Mouse (Mus musculus) left cerebral cortex, postnatal 36 days (tissue): Measurements from ENCODE around the gene Akap13. TPM values are rescaled to one million over a fixed set of nuclear protein-coding genes. Genes with fewer than 3 reads are reported as not detected.
A peak's percentile ranks its signal among the peaks of the same experiment; 100 is the strongest.

Source experiments
- DNase-seq, 2 experiments: peaks; one replicate each; pipeline ENCODE4 v3.0.0; 2021 to 2022; ENCODE audit warnings: low spot score in 2 of 2, mixed read lengths in 1 of 2
- intact Hi-C: fragments of 180-260 bp; cut with DNase I; formaldehyde crosslinking; loops from one replicate; pipeline ENCODE4 v1.15.1; 2025
- total RNA-seq, 2 experiments: library from RNA; stranded (reverse); gene quantifications; 2 replicates each; pipeline ENCODE4 v1.2.3; 2021

Gene Akap13
- total RNA-seq, 2 experiments from 2014 or later, result 17.4 to 26.4 TPM

DNA sequence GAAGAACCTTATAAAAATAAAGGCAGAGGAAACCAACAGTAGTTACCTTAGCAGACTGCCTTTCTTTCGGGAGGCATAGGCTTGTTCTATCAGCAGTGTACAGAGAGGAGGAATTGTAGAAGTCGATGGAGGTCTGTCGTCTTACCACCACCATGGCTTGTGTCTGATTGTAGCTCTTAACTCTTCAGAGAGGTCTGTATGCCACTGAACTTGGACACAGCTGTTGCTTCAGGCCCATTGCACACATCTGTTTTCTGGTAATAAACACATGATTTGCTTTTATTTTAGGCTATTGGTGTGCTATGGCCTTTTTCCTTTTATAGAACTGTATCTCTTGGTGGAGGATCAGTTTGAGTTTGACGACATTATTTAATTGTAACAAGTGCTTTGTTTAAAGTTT, 51.3 kb downstream of the Akap13 start:
- intact Hi-C loops, result no loop called here
- no peak for DNase-seq

DNA sequence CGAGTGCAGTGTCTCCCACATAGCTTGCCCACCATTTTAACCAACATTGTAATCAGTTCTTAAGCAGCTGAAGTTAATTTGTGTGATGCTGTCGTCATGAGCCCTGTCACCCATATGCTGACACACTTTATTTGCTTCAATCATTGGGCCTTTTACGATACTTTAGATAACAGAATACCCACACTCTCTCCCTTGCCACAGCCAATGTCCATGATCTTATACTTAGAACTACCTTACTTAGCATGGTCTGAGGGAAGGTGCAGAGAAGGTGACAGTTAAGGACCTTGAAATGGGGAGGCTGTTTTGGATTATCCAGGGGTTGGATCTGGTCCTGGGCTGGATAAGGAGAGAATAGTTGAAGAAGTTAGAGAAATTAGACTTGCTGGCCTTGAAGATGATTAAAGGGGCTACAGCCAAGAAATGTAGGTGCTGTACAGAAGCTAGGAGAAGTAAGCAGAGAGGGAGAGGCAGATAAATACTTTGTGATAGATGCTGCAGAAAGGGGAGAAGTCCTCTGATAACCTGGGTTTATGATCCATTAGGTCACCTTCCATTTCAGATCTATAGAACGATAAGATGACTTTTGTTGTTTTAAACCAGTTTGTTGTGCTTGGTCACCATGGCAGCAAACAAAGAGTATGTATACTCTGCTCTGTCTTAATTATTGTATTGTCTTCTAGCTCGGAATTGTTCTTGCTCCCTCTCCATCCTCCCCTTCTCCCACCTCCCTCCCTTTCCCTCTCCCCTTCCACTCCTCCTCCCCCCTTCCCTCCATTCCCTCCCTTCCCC, 53.9 kb downstream of the Akap13 start:
- intact Hi-C loops, result no loop called here
- DNase-seq, result no peak

DNA sequence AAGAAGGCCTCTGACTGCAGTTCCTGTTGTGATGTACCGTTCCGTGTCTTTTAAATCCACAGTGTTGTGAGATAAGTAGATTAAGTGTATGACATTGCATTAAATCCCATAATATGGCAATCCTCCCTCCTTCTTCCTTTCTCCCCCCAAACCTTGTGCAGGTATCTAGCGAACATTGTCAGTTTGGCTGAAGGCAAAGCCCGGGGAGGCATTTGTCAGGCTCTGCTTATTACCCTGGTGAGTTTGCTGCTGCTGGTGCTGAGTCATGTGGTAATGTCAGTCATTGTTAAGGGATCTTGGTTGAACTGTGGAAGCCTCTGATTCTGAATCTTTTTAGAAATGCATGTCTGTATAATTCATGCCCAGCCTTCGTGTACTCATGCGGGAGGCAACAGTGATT, 60.1 kb downstream of the Akap13 start:
- no peak for DNase-seq
- intact Hi-C loops, result no loop called here

DNA sequence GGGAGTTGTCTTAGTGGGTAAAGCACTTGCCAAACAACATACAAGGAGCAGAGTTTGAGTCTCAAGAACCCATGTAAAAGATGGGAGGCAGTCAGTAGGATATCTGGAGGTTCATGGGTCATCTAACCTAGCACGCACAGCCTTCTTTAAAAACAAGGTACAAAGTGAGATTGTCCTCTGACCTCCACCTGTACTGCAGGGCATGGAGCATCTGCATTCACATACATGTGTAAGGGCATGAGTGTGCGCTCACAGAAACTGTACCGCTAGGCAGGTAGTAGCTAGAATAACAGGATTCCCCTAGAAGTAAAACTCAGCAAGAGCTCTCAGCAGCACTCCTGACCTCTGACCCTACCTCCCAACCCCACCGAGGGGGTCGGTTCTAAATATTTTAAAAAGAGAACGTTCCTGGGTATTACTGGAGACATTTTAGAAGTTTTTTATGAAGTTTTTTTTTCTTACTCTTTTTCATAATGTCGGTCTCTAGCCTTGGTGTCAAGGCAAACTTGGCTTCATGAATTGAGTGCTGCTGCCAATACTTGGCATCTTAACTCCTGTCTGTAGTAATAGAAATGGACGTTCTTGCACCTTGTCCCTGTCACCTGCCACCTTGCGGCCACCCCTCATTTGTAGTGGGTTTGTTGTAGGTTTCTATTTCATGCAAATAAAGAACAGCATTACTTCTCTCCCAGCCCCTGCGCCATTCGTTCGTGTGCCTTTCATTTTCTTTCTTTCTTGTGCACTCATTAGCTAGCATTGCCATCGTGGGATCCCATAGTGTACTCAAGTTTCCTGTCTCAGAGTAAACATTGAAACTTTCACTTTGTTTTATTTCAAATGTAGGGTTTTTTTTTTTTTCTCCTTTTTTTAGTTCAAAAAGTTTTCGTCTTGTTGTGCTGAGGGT, 61.6 kb downstream of the Akap13 start:
- intact Hi-C loops, result no loop called here
- DNase-seq, result no peak

DNA sequence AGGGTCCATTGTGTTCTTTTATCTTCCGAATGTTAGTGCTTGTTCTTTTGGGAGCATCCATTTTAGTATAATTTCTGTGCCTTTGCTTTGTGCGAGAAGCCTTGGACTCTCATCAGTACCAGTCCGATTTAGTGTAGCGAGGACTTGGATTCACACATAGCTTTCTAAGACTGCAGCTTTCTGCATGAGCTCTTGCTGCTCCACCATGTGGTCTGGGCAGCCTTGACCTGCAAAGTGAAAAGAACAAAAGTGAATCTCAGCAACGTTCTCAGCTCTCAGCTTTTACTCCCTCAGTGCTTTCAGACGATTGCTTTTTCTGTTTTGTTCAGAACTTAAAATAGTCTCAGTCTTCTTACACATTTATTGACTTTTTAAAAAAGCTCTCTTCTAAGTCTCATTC, 65.2 kb downstream of the Akap13 start:
- intact Hi-C loops, result no loop called here
- DNase-seq, result no peak

DNA sequence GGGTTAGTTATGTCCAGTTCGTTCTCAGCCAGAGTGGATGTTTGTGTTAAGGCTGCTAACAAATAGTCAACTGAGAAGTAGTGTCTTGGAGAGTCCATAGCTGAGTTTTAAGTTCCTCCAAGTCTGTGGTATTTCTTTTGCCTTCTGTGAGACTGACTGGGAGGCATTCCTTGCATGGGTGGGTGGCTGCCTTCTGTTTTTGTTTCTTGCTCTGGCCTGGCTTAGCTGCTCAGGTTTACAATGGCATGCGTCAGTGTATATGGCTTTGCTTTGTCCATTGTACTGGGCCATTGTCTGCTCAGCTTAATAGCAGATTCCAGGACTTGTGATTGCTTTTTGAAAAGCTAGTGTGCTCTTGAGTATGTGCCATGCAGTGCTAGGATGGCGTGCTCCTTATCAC, 65.9 kb downstream of the Akap13 start:
- DNase-seq, result peak in 1 of 2 experiments; percentile 5
- intact Hi-C loops, result no loop called here

DNA sequence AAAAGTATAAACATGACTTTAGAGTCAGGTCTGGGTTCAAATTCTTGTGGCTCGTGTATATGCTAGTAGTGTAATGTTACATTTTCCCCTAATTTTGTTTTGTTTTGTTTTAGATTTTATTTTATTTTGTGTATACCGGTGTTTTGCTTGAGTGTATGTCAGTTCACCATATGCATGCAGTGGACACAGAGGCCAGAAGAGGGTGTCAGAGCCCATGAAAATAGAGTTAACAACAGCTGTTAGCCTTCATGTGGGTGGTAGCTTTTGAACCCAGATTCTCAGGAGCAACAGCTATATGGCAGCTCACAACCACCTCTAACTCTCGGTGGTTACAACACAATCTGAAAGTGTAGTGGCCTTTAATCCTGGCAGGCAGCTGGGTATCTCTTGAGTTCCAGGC, 66.9 kb downstream of the Akap13 start:
- intact Hi-C loops, result no loop called here
- DNase-seq, result no peak

DNA sequence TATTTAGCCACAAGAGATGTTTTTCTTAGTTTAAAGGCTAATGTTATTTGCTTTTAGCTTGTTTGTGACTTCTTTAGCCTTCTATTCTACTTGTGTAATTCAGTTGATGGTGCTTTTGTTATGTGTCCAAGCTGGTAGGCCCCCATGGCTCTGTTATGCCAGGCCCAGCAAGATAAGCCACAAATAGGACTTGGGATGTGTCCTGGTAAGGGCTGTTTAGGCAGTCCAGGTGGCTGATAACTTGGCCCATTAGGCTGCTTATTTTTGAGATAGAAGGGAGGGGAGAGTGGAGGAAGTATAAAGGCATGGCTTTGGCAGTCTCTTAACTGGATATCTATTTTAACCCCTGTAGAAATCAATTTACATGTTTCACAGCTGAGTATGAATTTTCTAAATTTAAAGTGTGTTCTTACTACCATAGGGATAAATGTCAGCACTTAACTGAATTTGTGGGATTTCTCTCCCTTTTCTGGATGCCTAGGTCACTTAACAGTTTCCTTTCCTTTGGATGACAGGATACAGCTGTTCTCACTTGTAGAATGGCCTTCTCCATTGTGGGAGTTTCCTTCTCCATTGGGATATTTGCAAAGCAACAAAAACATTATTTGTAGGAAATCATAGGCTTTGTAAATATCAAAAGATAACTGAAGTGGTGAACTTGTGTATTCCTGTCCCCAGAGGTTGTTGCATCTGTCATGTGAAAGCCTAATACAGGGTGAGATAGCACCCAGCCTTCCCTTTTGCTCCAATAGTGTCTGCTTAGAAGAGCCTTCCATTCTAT, 69.6 kb downstream of the Akap13 start:
- DNase-seq, result no peak
- intact Hi-C loops, result no loop called here

DNA sequence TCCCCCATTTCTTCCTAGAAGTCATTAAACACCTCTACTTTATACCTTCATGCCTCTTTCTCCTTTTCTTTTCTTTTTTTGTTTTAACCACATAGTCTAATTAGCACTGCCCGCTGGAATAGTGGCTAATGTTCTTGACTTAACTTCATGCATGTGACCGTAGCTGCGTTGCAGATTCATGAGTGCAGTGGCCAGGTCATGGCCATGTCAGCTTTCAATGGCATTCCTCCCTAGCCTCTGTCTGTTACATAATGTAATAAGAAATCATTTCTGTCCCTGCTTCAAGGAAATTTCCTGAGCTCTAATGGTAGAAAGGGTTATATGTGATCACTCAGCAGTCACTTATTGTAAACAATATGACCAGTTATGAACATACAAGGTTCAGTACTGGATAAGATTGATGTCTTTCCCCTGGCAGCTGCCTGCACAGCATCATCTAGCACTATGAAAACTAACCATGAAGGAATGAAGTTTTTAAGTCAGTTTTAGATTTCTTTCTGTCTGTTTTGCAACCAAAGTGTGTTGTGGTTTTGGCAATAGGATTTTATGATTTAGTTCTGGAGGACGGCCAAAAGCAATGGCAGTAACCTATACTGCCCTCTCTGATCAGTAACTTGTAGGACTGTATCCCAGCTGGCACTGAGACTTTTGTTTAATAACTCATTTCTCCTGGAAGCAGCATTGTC, 70.5 kb downstream of the Akap13 start:
- DNase-seq, result no peak
- intact Hi-C loops, result no loop called here

DNA sequence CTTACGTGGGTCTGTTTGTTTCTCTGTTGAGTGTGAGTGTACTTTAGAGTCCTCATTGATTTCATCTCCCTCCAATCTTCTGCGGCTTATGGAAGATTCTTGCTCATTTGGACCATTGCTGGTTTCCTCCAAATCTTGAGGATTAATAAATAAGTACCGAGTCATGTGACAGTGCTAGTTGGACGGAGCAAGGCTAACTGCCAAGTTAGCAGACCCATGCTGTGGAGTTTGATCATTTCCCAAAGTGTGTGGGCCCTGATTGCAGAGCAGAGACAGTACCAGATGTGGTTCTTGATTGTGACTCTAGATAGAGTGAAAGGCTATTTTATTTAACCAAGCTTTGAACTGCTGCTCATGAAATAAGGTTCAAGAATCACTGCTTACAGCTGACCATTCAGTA, 73.4 kb downstream of the Akap13 start:
- intact Hi-C loops, result no loop called here
- DNase-seq, result no peak

DNA sequence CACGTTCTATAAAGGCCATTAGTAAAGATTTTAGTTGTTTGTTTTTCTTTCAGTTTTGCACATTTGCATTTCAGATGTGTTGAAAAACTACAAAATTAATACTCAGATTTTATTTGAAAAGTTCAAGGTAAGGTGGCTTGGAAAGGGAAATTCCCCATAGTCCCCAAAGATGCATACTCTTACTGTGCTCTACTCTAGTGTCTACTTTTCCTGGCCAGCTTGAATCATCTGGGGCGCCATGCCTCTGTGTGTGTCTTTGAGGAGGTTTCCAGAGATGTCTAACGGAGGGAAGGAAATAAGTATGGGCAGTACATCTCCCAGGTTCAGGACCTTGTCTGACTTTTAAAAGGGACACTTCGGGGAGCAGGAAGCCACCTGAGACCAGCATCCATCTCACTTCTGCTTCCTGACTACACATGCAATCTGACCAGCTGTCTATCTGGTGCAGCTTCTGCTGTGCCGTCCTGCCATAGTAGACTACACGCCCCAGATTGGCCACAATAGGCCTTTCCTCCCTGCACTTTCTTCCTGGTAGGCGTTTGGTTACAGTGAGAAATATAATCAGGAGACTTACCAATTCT, 74.6 kb downstream of the Akap13 start:
- intact Hi-C loops, result no loop called here
- no peak for DNase-seq

DNA sequence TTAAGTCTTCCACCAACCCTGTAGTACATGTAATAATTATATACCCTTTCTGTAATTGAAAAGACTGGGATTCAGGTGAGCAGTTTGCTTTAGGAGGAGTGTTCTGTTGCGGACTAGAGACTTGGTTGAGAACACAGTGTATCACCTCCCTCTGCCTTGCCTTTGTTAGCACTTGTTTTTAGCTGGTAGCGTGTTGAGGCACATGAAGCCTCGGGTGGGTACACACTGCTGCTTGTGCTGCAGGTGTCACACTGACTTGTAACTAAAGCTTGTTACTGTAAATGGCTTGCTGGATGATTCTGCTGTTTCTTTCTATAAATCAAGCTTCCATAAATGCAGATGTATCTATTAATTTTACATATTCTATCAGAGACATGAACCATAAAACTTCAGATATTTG, 75.3 kb downstream of the Akap13 start:
- intact Hi-C loops, result no loop called here
- no peak for DNase-seq

DNA sequence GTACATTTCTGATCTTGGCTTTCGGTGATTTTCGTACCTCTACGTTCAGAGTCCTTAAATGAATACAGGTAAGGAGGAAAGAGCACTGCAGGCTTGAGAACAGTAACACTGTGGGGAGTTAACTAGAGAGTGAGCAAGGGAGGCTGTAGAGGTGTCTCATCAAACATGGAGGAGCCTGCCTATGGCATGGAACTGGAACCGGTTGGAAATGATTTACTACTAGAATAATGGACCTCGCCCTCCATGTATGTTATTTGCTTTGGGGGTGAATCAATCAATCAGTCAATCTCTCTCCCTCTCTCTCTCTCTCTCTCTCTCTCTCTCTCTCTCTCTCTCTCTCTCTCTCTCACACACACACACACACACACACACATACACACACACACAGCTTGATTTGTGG, 77.7 kb downstream of the Akap13 start:
- no peak for DNase-seq
- intact Hi-C loops, result no loop called here

DNA sequence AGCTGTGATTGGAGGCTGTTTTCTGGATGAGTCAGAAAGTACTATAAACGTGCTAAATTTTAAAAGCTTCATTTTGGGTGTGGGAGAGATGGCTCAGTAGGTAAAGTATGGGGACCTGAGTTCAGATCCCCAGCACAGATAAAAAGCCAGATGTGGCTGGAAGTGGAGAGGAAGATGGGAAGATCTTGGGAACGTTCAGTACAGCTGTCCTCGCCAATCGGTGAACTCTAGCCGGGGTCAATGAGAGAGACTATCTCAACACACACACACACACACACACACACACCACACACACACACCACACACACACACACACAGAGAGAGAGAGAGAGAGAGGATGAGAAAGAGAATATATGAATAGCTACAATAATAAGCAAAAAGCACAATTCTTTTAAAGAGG, 81.0 kb downstream of the Akap13 start:
- intact Hi-C loops, result no loop called here

DNA sequence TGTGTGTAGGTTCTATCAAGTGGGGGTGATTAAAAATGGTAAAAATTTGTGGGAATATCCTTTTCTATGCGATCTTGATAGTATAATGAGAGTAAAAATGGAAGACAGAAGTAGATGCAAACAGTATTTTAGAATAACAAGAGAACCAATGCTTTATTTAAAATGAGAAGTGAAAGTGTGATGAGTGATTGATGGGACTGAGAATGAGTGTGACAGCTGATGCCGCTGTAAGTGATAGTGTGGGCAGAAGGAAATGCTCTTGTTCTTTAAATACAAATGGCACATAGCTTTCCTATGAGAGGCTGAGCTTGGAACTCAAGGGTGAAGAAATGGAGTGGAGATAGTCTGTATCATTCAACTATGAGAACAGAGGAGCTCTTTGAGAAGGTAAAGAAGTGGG, 82.2 kb downstream of the Akap13 start:
- intact Hi-C loops, result no loop called here
- no peak for DNase-seq

More for the DNA sequence above, 81.0 kb downstream of the Akap13 start:
- DNase-seq, result no peak

DNA sequence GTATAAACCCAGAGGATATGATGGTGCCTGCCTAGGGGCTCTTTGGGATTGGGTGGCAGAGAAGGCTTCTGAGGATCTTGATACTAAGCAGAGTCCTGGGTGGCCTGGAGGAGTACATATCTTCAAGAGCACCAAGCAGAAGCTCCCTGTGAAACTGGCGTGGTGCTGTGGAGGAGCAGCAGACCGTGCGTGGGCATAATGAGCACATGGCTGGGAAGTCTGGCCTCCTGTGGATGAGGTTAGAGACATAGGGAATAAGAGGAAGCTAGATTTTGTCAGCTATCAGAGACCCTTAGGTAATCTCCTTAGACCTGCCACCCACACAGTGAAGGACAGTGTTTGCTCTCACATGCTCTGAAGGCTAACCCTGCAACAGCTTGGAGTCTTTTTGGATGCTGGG, 83.2 kb downstream of the Akap13 start:
- no peak for DNase-seq
- intact Hi-C loops, result no loop called here

DNA sequence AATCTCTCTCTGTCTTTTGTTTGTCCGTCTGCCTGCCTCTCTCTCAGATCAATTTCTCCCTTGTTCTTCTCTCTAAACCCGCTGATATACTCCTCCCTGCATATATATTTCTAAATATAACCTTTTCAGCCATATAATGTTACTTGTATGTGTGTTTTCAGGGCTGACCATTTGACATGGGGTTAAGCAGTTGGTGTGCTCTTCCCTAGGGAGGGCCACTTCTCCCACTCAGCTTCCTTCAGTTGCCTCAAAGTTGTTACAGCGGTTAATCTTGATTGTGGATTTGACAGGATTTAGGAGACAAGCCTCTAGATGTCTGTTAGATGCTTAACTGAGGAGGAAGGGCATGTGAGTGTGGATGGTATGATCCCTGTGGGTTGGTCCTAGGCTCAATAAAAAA, 83.8 kb downstream of the Akap13 start:
- DNase-seq, result no peak
- intact Hi-C loops, result no loop called here

DNA sequence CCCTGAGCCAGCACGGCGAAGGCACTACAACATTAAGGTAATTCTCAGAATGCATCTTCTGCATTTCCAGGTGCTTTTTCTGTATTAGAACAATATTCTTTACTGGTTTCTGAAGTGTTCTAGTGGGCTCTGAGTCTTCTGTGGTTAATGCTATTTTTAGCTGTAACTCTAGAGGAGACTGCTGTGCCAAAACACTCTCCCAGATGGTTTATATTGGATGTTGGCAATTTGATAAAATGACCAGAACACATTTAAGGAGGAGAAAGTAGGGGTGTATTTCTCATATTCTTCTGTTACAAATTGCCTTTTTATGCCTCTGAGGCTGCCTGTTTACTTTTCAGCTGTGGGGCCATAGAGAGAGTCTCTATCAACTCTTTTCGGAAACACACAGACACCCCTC, 94.5 kb downstream of the Akap13 start:
- intact Hi-C loops, result loop anchor here (5.0 to 10.0 kb wide), 2 partner anchors 153 to 415 kb away; no protein-coding TSS in a partner anchor
- no peak for DNase-seq

DNA sequence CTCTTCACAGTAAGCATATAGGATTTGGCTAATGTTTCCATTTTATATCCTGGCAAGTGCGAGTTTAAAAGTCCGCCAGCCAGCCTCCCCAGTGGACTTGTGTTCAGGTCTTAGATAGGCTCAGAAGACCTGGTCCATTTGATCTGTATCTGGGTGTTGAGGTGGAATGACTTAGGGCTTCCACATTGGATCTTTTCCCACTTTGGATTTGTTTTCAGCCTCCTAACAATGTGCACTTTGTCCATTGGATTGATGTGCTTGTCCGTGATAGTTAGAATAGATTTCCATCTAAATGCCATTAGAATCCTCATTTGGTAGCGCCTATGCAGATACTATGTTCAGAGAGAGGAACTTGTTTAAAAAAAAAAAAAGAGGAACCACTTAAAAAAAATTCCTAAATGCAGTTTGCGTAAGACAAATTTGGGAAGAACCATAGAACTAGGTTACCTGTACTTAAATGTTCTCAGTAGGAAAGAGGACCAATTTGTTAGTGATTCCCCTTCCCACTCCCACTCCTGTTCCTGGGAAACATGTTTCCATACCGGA, 95.5 kb downstream of the Akap13 start:
- intact Hi-C loops, result loop anchor here (5.0 to 10.0 kb wide), 2 partner anchors 154 to 416 kb away; no protein-coding TSS in a partner anchor
- DNase-seq, result no peak
